Mouse (Mus musculus): ENCODE results near the gene Tusc2.
A peak's percentile ranks its signal among the peaks of the same experiment; 100 is the strongest.

The Tusc2 gene

DNA sequence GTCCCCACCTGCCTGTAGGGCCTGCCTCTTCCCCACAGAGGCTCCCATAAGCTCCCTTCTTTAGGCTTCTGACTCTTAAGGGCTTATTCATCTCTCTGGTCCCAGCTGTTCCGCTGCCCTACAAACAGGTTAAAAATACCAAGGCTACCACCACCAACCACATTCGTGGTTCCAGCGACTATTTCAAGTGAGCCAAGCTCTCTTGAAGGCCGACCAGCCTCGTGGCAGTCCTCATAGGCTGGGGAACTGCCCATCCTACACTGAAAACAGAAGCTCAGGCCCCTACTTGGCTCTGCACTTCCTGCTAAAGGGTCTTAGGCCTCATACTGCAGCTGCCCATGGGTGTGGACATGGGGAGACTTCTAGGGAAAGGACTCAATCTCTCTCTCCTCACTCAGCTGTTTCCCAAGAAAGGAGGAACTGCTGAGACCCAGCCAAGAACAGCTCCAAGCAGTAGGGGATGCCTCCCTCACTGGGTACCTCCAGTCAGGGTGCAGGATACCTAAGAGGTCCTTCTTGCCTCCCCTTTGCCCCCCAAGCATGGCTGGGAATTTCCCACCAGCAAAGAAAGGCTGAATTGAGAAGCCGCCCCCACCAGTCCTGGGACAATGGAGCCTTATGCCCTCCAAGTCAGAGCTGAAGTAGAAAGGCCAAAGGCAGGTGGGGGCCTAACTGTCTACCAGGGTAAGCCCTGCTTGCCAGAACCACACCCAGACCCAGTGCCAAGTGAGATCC lies 48.6 kb downstream of the Tusc2 start:
- no peak for DNase-seq (ENCODE audit: low spot score)

DNA sequence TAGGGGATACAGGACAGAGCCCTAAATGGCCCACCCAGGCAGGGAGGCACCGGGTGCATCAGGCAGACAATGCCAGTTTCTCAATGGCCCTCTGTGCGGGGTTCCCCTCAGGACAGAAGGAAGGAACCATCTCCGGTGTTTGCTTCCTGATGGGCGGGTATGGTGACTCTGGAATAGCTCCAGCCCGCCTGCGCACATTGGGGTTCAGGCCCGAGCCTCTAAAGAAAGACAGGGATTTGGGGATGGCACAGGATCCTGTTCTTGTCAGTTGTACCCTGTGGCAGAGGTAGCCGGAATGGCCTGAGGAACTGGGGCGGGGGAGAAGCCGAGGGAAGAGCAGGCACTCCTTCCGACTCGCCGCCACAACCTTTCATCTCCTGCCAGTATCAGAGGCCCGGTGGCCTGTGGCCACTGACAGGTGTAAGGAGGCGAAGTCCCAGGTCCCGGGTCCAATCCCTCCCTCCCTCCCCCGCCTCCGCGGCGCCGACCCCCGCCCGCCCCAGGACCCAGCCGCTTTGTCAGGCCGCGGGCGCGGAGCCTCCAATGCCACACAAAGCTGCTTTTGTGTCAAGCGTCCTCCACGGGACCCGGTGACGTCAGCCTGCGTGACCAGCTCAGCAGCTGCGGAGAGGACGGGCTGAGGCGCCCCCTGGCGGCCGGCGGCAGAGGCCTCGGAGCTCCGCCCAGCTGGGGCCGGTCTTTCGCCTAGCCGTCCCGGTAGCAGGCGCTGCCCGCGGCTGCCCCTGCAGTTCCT lies 49.3 kb downstream of the Tusc2 start:
- peak; percentile 99 for DNase-seq (ENCODE audit: low spot score)

DNA sequence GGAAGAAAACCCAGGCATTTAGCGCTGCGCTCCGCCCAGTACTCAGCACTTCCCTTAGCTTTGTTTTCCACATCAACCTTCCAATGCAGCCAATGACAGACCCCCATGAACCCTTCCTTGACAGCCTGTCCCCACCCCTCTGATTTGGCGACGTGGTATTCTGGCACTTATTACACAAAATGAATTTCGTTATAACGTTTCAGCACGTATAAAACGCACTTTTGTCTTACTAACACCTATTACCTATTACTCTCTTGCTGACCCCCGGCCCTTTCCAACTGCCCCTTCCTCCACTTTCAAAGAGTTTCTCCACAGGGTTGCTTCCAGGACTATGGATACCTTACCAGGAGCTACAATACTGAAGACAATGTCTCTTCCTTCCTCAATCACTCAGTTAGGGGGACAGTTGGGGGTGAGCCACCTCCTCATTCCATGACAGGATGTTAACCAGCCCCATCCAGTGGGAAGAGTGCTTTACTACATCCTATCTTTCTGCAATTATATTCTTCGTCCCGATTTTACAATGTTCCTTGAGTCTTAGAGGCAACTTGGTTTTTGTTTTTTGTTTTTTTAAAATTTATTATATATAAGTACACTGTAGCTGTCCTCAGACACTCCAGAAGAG lies 50.0 kb downstream of the Tusc2 start:
- no peak for DNase-seq (ENCODE audit: low spot score)

DNA sequence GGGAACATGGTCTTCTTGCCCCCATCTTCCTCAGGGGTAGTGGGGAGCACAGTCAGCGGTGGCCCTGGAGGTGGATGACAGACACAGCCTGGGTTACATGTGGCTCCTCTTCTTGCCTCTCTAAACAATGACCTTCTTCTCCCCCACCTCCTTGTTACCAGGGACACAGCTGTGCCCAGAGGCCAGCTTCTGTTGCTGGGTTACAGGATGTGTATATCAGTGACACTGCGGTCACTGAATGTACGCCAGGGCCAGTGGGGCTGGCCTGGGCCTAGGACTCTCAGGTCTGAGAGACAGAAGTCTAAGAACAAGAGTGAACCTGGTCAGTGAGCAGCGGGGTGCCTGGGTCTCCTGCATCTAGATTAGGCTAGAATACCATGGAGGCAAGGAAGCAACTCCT lies 52.0 kb downstream of the Tusc2 start:
- no peak for DNase-seq (ENCODE audit: low spot score)

All from ovary, postnatal 36 days (tissue).